Mouse (Mus musculus) neural tube, embryonic 11.5 days (tissue): ENCODE measurements around the gene Nos1ap. TPM values are rescaled to one million over a fixed set of nuclear protein-coding genes. Genes with fewer than 3 reads are reported as not detected.

Source experiments
- ATAC-seq: fragments of 200-750 bp; cut with Nextera tagmentation; 2 replicates; pipeline ENCODE4 v1.8.0; 2017; ENCODE audit warnings: moderate number of reproducible peaks, mild to moderate bottlenecking, moderate TSS enrichment, moderate library complexity; ENCODE audit not compliant: insufficient read depth, low FRiP score, low TSS enrichment
- DNase-seq: peaks from one replicate; pipeline ENCODE4 v3.0.0-alpha.2; 2015; ENCODE audit warnings: low spot score
- H3K27ac ChIP-seq: fragments of 300-500 bp; sonication (generic); 2 replicates; pipeline ENCODE4 v1.5.1; 2014; ENCODE audit warnings: low read depth, mild to moderate bottlenecking, low read length
- H3K27me3 ChIP-seq: fragments of 300-500 bp; sonication (generic); 2 replicates; pipeline ENCODE4 v1.6.1; 2014; ENCODE audit warnings: mild to moderate bottlenecking, low read length, mixed read lengths; ENCODE audit not compliant: control insufficient read depth, insufficient read depth
- H3K36me3 ChIP-seq: fragments of 300-500 bp; sonication (generic); 2 replicates; pipeline ENCODE4 v1.6.1; 2014; ENCODE audit warnings: mild to moderate bottlenecking, low read length, moderate library complexity, mixed read lengths; ENCODE audit not compliant: control insufficient read depth, insufficient read depth
- H3K4me1 ChIP-seq: fragments of 300-500 bp; sonication (generic); 2 replicates; pipeline ENCODE4 v1.6.1; 2014; ENCODE audit warnings: low read length, mixed read lengths; ENCODE audit not compliant: control insufficient read depth, insufficient read depth
- H3K4me2 ChIP-seq: fragments of 300-500 bp; sonication (generic); 2 replicates; pipeline ENCODE4 v1.6.1; 2014; ENCODE audit warnings: low read depth, mild to moderate bottlenecking, moderate library complexity
- H3K4me3 ChIP-seq: fragments of 300-500 bp; sonication (generic); 2 replicates; pipeline ENCODE4 v1.5.1; 2014; ENCODE audit warnings: low read depth, low read length
- H3K9ac ChIP-seq: fragments of 300-500 bp; sonication (generic); 2 replicates; pipeline ENCODE4 v1.6.1; 2014; ENCODE audit warnings: mild to moderate bottlenecking, low read length
- H3K9me3 ChIP-seq: fragments of 300-500 bp; sonication (generic); 2 replicates; pipeline ENCODE4 v1.6.1; 2016; ENCODE audit warnings: low read length; ENCODE audit not compliant: control insufficient read depth
- WGBS: fragments of 180-500 bp; shearing (Covaris S2); extraction: QIAGEN DNeasy Blood & Tissue Kit; methylation state at CpG from one replicate; pipeline ENCODE4 v1.1.7; 2014; 5-methylcytosine and 5-hydroxymethylcytosine counted together
- polyA plus RNA-seq: library from polyadenylated mRNA; unstranded; fragments of >200 nt; fragmentation: Nextera tagmentation; extraction: Ambion mirVana; gene quantifications from 2 replicates; pipeline ENCODE4 v1.2.1, GENCODE M21; 2014

The Nos1ap gene
- polyA plus RNA-seq, 1 experiment from 2014 or later = 8.9 TPM

- DNase-seq = peak; percentile 70
- H3K4me2 ChIP-seq = no peak overlapping the region
- 0 out of 2 replicates have a peak, but pooled peaks cover 3% of the 10 kb centered on the region for H3K9me3 ChIP-seq
- WGBS = 34% methylated on average over 6 of the region's 6 CpGs
- H3K4me1 ChIP-seq = peaks cover 11% of the 10 kb centered on the region
- ATAC-seq = peak; percentile 85
- H3K4me3 ChIP-seq = no peak overlapping the region
- no peak overlapping the region for H3K27ac ChIP-seq
- H3K9ac ChIP-seq = no peak overlapping the region
- H3K36me3 ChIP-seq = no peaks in the 10 kb centered on the region
- H3K27me3 ChIP-seq = no peaks in the 10 kb centered on the region
These were observed 68.0 kb downstream of the Nos1ap start for GRCm38 (mm10) chr1:170521520-170522205.

DNA sequence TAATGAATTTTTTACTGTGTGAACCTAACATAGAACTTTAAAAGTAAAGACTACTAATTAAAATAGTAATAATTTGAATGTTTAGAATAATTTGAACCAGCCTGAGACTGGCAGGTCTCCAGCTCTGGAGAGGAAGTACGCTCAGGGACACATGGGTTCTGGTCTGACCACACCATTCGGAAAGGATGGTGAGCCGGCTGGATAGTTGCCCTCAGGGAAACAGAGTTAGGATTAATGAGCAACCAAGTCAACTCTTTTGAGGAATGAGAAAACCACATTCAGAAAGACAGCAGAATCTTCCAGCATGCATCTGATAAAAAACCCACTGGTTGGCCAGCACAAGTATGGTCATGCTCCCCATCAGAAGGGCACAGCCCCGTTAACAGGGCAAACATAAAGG, 69.5 kb downstream of the Nos1ap start:
- WGBS = 90% methylated on average over 4 of the region's 4 CpGs
- H3K4me1 ChIP-seq = peaks cover 11% of the 10 kb centered on the region
- no peak overlapping the region for H3K4me3 ChIP-seq
- DNase-seq = no peak
- ATAC-seq = no peak
- 0 out of 2 replicates have a peak, but pooled peaks cover 3% of the 10 kb centered on the region for H3K9me3 ChIP-seq
- no peaks in the 10 kb centered on the region for H3K27me3 ChIP-seq
- H3K36me3 ChIP-seq = no peaks in the 10 kb centered on the region
- no peak overlapping the region for H3K9ac ChIP-seq
- H3K27ac ChIP-seq = no peak overlapping the region
- no peak overlapping the region for H3K4me2 ChIP-seq

GRCm38 (mm10) chr1:170519631-170520030, 70.0 kb downstream of the Nos1ap start:
- H3K9me3 ChIP-seq = 0 out of 2 replicates have a peak, but pooled peaks cover 3% of the 10 kb centered on the region
- ATAC-seq = no peak
- no peak overlapping the region for H3K27ac ChIP-seq
- no peaks in the 10 kb centered on the region for H3K27me3 ChIP-seq
- H3K4me2 ChIP-seq = no peak overlapping the region
- no peaks in the 10 kb centered on the region for H3K36me3 ChIP-seq
- DNase-seq = no peak
- H3K9ac ChIP-seq = no peak overlapping the region
- 92% methylated on average over 7 of the region's 7 CpGs for WGBS
- no peak overlapping the region for H3K4me3 ChIP-seq
- H3K4me1 ChIP-seq = peaks cover 11% of the 10 kb centered on the region

DNA sequence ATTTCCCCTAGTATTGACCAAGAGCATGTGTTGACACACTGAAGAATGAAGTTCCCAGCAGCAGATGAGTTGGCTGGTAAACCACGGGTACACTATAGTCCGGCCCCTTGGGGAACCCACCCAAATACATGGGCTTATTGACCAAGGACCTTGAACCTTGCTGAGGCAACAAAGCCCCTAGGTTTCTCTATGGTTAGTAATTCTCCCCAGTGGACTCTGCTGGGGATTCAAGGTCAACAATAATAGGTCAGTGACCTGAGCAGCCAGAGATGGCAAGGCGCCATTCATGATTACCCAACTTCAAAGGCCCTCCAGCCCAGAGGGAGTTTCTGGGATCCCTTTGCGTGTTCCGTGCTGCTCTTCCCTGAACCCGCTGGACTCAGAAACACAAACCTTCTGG, 73.5 kb downstream of the Nos1ap start:
- ATAC-seq = no peak
- 0 out of 2 replicates have a peak, but pooled peaks cover 3% of the 10 kb centered on the region for H3K9me3 ChIP-seq

DNA sequence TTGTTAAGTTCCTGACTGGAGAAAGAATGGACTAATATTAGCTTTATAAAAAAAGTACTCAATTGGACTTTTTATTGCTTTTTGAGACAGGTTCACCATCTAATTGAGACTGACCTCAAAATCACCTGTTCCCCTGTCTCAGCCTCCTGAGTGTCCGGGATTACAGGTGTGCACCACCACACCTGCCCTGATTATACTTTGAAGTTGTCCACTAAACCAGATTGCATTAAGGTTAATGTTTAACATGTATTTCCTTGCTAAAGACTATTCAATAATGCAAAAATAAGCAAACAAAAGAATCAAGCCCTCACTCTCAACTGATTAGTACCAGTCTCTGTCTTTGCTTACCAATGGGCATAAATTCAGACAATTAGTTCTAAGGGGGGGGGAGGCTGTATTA, 74.2 kb downstream of the Nos1ap start:
- DNase-seq (no peak), ATAC-seq (no peak)
- Histone ChIP-seq H3K4me1 (no peaks in the 10 kb centered on the region), H3K27ac (no peak overlapping the region), H3K27me3 (no peaks in the 10 kb centered on the region), H3K36me3 (no peaks in the 10 kb centered on the region), H3K4me2 (no peak overlapping the region), H3K9ac (no peak overlapping the region), H3K9me3 (0 out of 2 replicates have a peak, but pooled peaks cover 3% of the 10 kb centered on the region), H3K4me3 (no peak overlapping the region)
- 81% methylated on average over 1 of the region's 1 CpGs for WGBS

More for the DNA sequence above, 73.5 kb downstream of the Nos1ap start:
- no peaks in the 10 kb centered on the region for H3K36me3 ChIP-seq
- no peak overlapping the region for H3K4me2 ChIP-seq
- no peak overlapping the region for H3K27ac ChIP-seq
- DNase-seq = no peak
- H3K4me3 ChIP-seq = no peak overlapping the region
- H3K9ac ChIP-seq = no peak overlapping the region
- no peaks in the 10 kb centered on the region for H3K27me3 ChIP-seq
- peaks cover 1% of the 10 kb centered on the region; the same call in 1 of the 2 replicates for H3K4me1 ChIP-seq
- 87% methylated on average over 6 of the region's 6 CpGs for WGBS

- 53% methylated on average over 12 of the region's 12 CpGs for WGBS
- no peak overlapping the region for H3K4me3 ChIP-seq
- H3K36me3 ChIP-seq = no peaks in the 10 kb centered on the region
- H3K9ac ChIP-seq = no peak overlapping the region
- no peak overlapping the region for H3K4me2 ChIP-seq
- ATAC-seq (no peak), DNase-seq (no peak)
- H3K27ac ChIP-seq = no peak overlapping the region
- H3K9me3 ChIP-seq = 0 out of 2 replicates have a peak, but pooled peaks cover 3% of the 10 kb centered on the region
- no peaks in the 10 kb centered on the region for H3K4me1 ChIP-seq
- H3K27me3 ChIP-seq = no peaks in the 10 kb centered on the region
These were observed 75.4 kb downstream of the Nos1ap start for GRCm38 (mm10) chr1:170514226-170514625.

DNA sequence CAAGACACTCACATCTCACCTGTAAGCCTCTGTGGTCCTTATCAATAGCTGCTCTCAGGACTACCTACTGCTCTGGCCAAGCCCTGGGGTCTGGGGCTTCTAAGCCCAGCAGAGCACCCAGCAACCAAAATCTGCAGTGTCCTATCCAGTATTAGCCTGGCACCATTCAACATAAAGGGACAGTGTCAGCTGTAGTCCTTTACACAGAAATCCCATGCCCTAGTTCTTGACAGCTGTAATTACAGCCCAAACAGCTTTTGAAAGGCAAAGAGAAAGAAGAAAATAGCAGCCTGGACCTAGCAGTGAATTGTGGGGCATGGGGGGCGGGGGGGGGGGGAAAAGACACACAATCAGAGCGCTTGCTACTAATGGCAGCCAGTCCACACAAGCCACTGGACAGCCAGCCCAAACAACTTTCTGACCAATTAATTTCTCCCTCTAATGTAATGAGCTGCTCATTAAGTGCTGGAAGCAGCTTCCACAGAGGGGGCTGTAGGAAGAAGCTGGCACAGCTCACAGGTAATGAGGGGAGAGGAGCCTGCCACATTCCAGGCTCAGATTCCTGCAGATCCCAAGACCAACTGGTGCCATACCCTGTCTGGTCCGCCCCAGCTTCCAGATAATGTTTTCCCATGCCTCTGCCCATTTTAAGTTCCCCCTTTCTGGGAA, 77.1 kb downstream of the Nos1ap start:
- WGBS = 51% methylated on average over 3 of the region's 3 CpGs
- Histone ChIP-seq H3K9ac (no peak overlapping the region), H3K36me3 (no peaks in the 10 kb centered on the region)

GRCm38 (mm10) chr1:170510595-170511240, 78.9 kb downstream of the Nos1ap start:
- WGBS = 85% methylated on average over 3 of the region's 3 CpGs
- H3K9me3 ChIP-seq = no peaks in the 10 kb centered on the region

More for the DNA sequence above, 77.1 kb downstream of the Nos1ap start:
- H3K4me3 ChIP-seq = no peak overlapping the region
- ATAC-seq (no peak), DNase-seq (no peak)
- H3K4me2 ChIP-seq = no peak overlapping the region
- no peaks in the 10 kb centered on the region for H3K4me1 ChIP-seq
- H3K9me3 ChIP-seq = no peaks in the 10 kb centered on the region
- no peak overlapping the region for H3K27ac ChIP-seq
- H3K27me3 ChIP-seq = no peaks in the 10 kb centered on the region

More at GRCm38 (mm10) chr1:170510595-170511240, 78.9 kb downstream of the Nos1ap start:
- Histone ChIP-seq H3K9ac (no peak overlapping the region), H3K4me3 (no peak overlapping the region), H3K4me2 (no peak overlapping the region), H3K4me1 (no peaks in the 10 kb centered on the region), H3K36me3 (no peaks in the 10 kb centered on the region), H3K27ac (no peak overlapping the region), H3K27me3 (no peaks in the 10 kb centered on the region)
- no peak for ATAC-seq
- no peak for DNase-seq
